Mouse (Mus musculus) cerebellum, adult 11-12 months (tissue): ENCODE results near the gene Morc1.

Experiments used
- DNase-seq: peaks from one replicate; pipeline ENCODE4 v3.0.0; 2022

Gene Morc1

GRCm38 (mm10) chr16:48629710-48630109 lies 198.7 kb downstream of the Morc1 start:
- DNase-seq = no peak

- no peak for DNase-seq
These were observed 199.4 kb downstream of the Morc1 start for GRCm38 (mm10) chr16:48630466-48630865.

GRCm38 (mm10) chr16:48632351-48632750 lies 201.3 kb downstream of the Morc1 start:
- no peak for DNase-seq

GRCm38 (mm10) chr16:48646246-48646645 lies 215.2 kb downstream of the Morc1 start:
- DNase-seq = no peak

- no peak for DNase-seq
These were observed 240.7 kb downstream of the Morc1 start for GRCm38 (mm10) chr16:48671696-48672095.

- DNase-seq = no peak
These were observed 241.6 kb downstream of the Morc1 start for GRCm38 (mm10) chr16:48672664-48673063.

GRCm38 (mm10) chr16:48675607-48676006 lies 244.6 kb downstream of the Morc1 start:
- DNase-seq = peak; percentile 41

- no peak for DNase-seq
These were observed 245.2 kb downstream of the Morc1 start for GRCm38 (mm10) chr16:48676205-48676604.

GRCm38 (mm10) chr16:48677381-48677780 lies 246.3 kb downstream of the Morc1 start:
- no peak for DNase-seq

- no peak for DNase-seq
These were observed 247.0 kb downstream of the Morc1 start for GRCm38 (mm10) chr16:48678029-48678428.
